Mouse (Mus musculus) CD4-positive naive resting alpha-beta T cell, adult 76 days (primary cell): ENCODE data around the gene Dusp15. TPM values are rescaled to one million over a fixed set of nuclear protein-coding genes. Genes with fewer than 3 reads are reported as not detected.

Source experiments
- total RNA-seq: library from RNA; stranded (reverse); gene quantifications from one replicate; pipeline ENCODE4 v1.2.4, GENCODE M21; 2023

Gene Dusp15
- total RNA-seq: not detected

GRCm38 (mm10) chr2:152951065-152951849 lies at the start of gene Dusp15:
Dusp15 (minus strand) TSS chr2:152951698.

GRCm38 (mm10) chr2:152962091-152962793 lies 10.7 kb upstream of the Dusp15 start, which contains the start of gene Ttll9:
Ttll9 (plus strand) TSS chr2:152962485.

GRCm38 (mm10) chr2:152933048-152933447 lies 18.4 kb downstream of the Dusp15 start, which contains the start of gene Foxs1:
Foxs1 (minus strand) TSS chr2:152933208.

GRCm38 (mm10) chr2:152911031-152911430 lies 40.5 kb downstream of the Dusp15 start, which contains the start of gene Mylk2:
Mylk2 (plus strand) TSS chr2:152911352.

Other genes starting within 250 kb of the Dusp15 start
- 2.6 TPM for gene Id1, start 215.4 kb downstream of the Dusp15 start, total RNA-seq
- gene Cox4i2, start 197.5 kb downstream of the Dusp15 start, total RNA-seq: not detected
- gene Bcl2l1, start 120.0 kb downstream of the Dusp15 start, total RNA-seq: 19.9 TPM
- 0.73 TPM for gene Tpx2, start 103.7 kb downstream of the Dusp15 start, total RNA-seq
- gene Mylk2, start 40.3 kb downstream of the Dusp15 start, total RNA-seq: not detected
- not detected for gene Foxs1, start 18.5 kb downstream of the Dusp15 start, total RNA-seq
- gene Ttll9, start 10.8 kb upstream of the Dusp15 start, total RNA-seq: not detected
- 69.3 TPM for gene Pdrg1, start 63.7 kb upstream of the Dusp15 start, total RNA-seq
- gene Xkr7, start 80.2 kb upstream of the Dusp15 start, total RNA-seq: not detected
- not detected for gene Ccm2l, start 114.3 kb upstream of the Dusp15 start, total RNA-seq
- gene Hck, start 156.8 kb upstream of the Dusp15 start, total RNA-seq: 12.1 TPM
- 91.4 TPM for gene Tm9sf4, start 209.6 kb upstream of the Dusp15 start, total RNA-seq